Mouse (Mus musculus) erythroid progenitor cell, adult 5-6 weeks (primary cell): ENCODE results near the gene Satl1. TPM values are rescaled to one million over a fixed set of nuclear protein-coding genes. Genes with fewer than 3 reads are reported as not detected.
"Not testable (repeated sequence)": the region's sequence is repeated elsewhere in the genome, so short reads cannot be mapped to it uniquely, and the experiment has no call there.

Experiments
- ATAC-seq: replicated peaks from 2 replicates; pipeline ENCODE4 v1.8.0; 2016; ENCODE audit warnings: moderate number of reproducible peaks, mild to moderate bottlenecking, moderate TSS enrichment, inconsistent platforms; ENCODE audit not compliant: poor library complexity, low FRiP score, severe bottlenecking
- total RNA-seq, 2 experiments: library from RNA; stranded (forward) in 1 of 2; stranded (reverse) in 1 of 2; fragments of 150-400 nt in 1 of 2; fragments of 186-747, 209-891 nt in 1 of 2; gene quantifications; 2 replicates each; pipeline versions ENCODE4 v1.2.3 to v1.2.4; 2015 to 2017; ENCODE audit warnings: low replicate concordance in 2 of 2

The Satl1 gene
- total RNA-seq (2015; ENCODE audit: low replicate concordance) (not detected in 2 replicates), total RNA-seq (2017; ENCODE audit: low replicate concordance) (not detected in 2 replicates)

DNA sequence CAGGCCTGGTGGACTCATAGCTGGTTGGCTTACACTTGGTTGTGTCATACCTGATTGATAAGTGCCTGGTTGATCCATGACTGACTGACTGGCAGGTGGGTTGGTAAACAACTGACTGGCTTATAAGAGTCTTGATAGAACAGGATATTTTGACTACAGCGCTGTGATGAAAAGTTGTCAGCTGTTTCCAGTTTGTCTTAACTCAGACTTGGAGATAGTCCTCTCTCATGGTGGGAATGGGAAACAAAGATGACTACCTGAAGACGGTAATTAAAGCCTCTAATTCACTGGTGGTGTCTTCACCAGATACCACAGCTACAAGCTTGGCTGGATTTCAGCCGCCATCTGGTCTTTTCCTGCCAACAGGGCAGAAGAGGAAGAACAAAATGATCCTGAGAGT lies at the start of gene Satl1:
Gene Satl1, minus strand, starts transcription at position 101 of the 400 bp plus-strand sequence.
- ATAC-seq: no peak

DNA sequence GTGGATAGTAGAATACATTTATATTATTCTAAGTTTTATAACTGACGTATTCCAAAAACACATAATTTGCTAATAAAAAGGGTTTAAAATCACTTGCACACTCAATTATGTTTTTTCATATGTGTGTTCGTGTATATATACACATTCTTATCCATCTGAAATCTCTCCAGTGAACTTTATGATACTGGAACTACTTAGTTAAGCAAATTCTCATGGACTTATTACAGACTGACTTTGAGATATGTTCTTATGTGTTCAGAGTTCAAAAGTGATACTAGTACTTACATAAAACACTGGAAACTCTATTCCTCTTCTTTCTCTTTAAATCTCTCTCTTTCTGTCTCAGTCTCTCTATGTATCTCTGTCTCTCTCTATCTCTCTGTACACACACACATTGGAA lies 31.5 kb upstream of the Satl1 start:
- ATAC-seq: no peak

DNA sequence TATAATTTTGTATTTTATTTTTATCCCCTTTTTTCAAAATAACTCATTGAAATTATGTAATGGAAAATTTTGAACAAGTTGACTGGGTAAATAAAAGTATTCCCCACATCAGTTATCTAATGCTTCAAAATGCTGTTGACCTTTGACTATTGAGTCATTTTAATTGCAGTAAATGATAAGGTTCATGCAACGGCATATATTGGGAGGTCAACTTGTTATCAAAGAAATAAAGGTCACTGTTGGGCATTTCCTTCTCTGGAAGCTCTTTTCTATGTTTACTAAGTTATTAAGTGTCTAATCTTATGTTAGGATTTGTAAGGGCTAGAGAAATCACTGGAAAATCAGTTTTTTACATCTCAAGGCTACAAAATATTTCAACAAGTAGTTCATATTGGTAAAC lies 31.0 kb upstream of the Satl1 start:
- no peak for ATAC-seq

DNA sequence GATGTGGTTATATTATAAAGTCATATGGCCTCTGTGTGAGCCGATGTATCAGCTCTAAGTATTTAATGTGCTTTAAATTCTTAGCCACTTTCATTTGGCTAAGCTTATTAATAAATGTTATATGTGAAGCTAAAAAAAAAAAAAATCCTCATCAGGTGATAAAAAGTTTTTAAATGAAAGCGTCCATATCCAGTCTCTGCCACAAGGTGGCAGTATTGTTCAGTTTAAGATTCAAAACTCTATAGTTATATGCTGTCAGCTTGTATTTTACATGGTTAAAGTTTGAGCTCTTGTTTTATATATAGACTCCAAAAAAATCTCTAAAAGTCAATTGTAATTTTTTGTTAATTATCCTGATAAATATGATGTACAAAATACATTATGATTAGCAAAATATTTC lies 16.4 kb upstream of the Satl1 start:
- not testable (repeated sequence) for ATAC-seq

DNA sequence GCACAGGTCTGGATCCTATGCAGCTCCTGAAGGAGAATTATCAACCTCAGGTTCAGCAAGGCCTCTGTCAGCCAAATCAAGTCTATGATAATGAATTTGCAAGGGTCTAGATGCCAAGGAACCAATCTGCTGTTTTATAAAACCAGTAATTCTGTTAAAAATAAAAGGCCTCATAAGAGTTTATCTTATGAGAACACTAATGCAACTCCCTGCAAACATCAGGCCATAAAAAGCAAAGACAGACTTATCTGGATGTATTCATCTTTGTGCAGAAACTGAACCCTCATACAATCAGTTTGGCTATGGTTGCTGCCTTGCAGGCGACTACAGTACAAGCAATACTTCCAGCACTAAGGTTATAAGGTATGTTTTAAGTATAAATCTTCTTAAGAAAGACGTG lies 5.7 kb upstream of the Satl1 start:
- no peak for ATAC-seq

DNA sequence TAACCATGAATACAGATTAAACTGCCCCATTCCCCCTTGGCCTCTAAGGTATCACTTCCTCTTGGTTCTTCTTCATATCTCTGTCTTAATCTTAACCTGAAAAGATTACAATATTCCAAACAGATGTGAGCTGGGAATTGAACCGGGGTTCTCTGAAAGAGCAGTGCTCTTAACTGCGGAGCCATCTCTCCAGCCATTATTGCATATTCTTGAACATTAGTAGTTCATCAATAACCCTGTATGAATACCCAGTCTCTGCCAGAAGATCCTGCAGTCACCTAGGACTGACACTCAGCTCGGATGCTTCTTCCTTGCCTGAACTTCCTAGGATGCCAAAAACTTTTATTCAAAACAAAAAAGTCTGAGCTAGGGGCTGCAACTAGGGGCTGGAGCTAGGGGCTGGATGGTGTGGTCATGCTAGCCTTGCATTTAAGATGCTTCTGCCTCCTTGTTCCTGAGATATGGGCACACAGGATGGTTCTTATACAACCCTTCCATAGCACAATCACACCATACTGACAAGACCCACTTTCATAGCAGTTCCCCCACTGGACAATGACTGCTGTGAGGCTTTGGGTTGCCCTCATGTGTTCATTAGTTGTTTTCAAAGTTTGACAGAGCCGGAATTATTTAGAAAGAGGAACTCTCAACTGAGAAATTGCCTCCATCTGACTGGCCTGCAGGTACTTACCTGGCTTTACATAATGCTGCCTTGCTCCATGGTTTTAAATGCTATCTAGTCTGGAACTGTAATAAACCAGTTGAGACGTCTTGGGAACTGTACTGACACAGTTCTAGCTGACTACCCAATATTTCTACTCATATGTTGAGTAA lies 35.8 kb downstream of the Satl1 start:
- ATAC-seq: peak; percentile 100

DNA sequence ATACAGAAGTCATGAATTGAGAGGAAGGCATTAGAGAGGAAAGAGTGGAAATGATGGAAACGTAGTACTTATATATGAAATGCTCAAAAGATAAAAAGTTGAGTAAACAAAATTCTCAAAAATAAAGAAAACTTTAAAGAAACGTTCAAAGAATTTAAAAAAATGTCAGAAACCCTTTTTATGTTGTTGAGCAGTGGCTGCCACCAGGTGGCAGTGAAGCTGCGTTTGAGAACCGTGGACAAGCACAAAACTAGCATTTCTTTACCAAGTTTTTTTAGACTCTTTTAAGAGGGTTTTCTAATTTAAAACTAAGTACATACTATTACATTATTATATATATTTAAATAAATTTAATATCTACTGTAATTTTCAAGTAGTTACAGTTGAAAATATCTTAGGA lies 38.2 kb downstream of the Satl1 start:
- no peak for ATAC-seq

DNA sequence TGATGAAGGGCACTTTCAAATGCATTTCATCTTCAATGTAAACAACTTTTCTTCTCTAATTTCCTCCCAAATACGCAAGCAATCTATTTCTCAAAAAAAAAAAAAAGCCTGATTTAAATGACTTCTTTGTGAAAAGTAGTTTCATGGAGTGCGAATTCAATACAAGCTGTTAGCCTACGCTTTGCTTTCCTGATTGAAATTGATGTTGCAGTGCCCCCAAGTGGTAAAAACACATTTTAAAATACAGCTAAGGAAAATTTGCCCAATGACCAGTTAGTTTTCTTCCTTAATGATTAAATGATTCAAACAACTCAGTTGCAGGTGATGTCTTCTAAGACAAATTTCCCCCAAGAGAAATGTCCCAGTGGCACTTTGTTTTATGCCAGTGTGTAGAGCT lies 58.2 kb downstream of the Satl1 start:
- no peak for ATAC-seq

DNA sequence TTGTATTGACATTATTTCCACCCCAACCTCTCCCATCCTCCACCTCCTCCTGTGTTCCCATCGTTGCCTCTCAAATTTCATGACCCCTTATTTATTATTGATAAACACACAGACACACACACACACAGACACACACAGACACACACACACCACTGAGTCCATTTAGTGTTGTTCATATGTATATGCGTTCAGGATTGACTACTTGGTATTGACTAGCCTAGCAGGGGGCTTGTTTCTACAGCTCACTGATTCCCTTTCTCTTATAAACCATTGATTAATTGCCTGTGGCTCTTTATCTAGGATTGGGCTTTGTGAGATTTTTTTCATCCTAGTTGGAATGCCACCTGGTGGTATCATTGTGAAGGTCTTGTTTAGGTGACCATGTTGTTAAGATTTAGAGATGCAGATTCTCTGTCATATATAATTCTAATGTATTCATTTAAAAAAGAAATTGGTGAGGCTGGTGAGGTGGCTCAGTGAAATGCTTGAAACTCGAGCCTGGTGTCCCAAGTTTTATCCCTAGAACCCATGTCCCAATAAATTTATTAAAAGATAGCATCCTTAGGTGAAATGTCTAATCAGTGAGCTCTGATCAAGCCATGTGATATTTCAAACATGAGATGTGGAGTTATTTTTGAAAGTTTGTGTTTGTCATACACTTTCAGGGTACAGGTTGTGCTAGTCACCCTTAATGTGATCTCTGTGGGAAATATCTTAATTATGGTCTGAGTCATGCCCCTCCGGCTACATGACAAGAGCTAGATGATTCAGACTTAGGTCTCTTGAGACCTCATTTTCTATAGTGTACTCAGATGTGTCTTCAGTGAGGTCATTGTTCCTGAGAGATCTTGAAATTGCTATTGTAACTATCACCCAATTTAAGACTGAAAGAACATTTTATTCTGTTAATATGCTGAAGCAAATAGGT lies 58.8 kb downstream of the Satl1 start:
- no peak for ATAC-seq

DNA sequence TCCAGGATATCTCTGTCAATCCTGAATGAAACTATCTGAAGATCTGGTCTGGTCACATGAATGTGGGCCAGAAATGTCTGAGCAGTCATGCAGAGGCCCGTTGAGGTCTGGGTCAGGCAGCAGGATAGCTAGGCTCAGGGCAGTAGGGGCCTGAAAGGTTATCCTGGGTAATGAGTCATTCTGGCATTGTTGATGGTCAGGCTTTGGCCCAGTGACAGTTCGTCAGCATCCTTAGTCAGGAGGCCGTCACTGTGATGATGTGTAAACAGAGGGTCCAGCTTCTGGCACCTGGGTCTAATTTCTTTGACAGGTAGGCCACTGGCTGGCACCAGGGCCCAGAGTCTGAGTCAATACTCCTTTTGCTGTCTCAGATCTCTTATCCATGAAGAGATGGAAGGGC lies 67.1 kb downstream of the Satl1 start:
- no peak for ATAC-seq

Other genes starting within 250 kb of the Satl1 start
- gene 4933403O08Rik, start 167.7 kb downstream of the Satl1 start, total RNA-seq (2015; ENCODE audit: low replicate concordance): not detected in 2 replicates
- not detected in 2 replicates for gene 4933403O08Rik, start 167.7 kb downstream of the Satl1 start, total RNA-seq (2017; ENCODE audit: low replicate concordance)
- 10.1 and 14.7 TPM in 2 replicates for gene Apool, start 95.4 kb downstream of the Satl1 start, total RNA-seq (2015; ENCODE audit: low replicate concordance)
- gene Apool, start 95.4 kb downstream of the Satl1 start, total RNA-seq (2017; ENCODE audit: low replicate concordance): 0.83 and 7.1 TPM in 2 replicates
- gene 2010106E10Rik, start 88.5 kb upstream of the Satl1 start, total RNA-seq (2015; ENCODE audit: low replicate concordance): not detected in 2 replicates
- gene 2010106E10Rik, start 88.5 kb upstream of the Satl1 start, total RNA-seq (2017; ENCODE audit: low replicate concordance): not detected in 2 replicates
- not detected in 2 replicates for gene Zfp711, start 193.7 kb upstream of the Satl1 start, total RNA-seq (2015; ENCODE audit: low replicate concordance)
- gene Zfp711, start 193.7 kb upstream of the Satl1 start, total RNA-seq (2017; ENCODE audit: low replicate concordance): not detected in 2 replicates